Mouse (Mus musculus): Measurements from ENCODE around the gene Man2a1.

GRCm38 (mm10) chr17:64641376-64641775 is 40.8 kb downstream of the Man2a1 start:
- TF ChIP-seq POLR2A (IDR thresholded peaks at IDR 0.05; ENCODE audit: low read depth, low read length) (no peak), CTCF (IDR thresholded peaks at IDR 0.05; ENCODE audit: borderline replicate concordance, insufficient read depth, low read length) (no peak)

Data from embryonic fibroblast, embryonic 13.5 days (primary cell).